8 mouse cellular contexts compared by ENCODE assay signal in the genomic region with DNA sequence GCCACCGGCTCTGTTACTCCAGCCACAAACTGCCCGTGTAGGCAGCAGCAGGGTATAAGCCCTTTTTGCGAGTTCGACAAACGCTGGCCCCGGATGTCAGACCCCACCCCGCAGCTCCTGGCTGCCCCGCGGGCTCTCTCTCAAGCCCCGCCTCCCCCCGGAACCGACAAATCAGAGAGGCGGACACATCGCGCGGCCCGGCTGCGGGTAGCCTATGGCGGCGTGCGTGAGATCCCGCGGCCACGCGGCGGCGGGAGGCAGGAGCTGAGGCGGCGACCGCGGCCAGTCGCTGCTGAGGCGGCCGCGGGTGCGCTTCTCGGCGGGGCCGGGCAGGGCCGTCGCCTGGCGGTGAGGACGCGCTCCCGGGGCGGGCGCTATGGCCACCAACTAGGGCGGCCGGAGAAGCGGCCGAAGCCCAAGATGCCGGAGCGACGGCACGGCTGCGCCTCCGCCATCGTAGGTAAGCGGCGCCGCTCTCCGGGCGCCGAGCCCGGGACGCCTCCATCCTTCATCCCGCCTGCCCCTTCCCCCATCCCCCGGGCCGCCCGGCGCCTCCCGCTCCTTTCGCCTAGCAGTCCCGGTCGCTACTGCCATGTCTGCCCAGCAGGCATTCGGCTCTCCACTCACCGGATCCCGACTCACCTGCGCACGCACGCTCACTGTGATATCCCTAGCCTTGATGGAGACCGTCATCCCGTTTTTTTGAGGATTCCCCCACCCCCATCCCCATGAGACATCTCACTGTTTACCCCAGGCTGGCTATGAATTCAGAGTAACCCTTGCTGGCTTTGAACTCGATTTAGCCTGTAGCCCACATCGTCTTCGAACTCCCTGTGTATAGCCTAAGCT. TPM values are rescaled to one million over a fixed set of nuclear protein-coding genes. Genes with fewer than 3 reads are reported as not detected.
DNase-seq lines count a peak whose midpoint lies in the region; ATAC-seq and TF ChIP-seq lines count a peak whose summit lies in the region.

No protein-coding gene starts in this region.

- TF ChIP-seq POLR2A in embryonic fibroblast, embryonic 13.5 days (IDR thresholded peaks at IDR 0.05; ENCODE audit: low read depth, low read length): peak; percentile 87

- peak overlapping the region; percentile 32; the same call in 1 of the 2 replicates for H3K27ac ChIP-seq in embryonic fibroblast, embryonic 13.5 days (ENCODE audit: insufficient read depth, low read length)
- peak overlapping the region; percentile 35; the same call in 1 of the 2 replicates for H3K27ac ChIP-seq in heart, embryonic 11.5 days (ENCODE audit: low read depth, low read length)
- peak overlapping the region; percentile 71 for H3K27ac ChIP-seq in kidney, embryonic 15.5 days
- H3K27ac ChIP-seq in limb, embryonic 15.5 days: peak overlapping the region; percentile 77
- peak overlapping the region; percentile 82 for H3K27ac ChIP-seq in midbrain, postnatal 0 days (ENCODE audit: low read depth, low read length)

- peaks cover 21% of the 10 kb centered on the region for H3K27me3 ChIP-seq in heart, embryonic 11.5 days (ENCODE audit: control insufficient read depth, insufficient read depth, low read length)
- H3K27me3 ChIP-seq in kidney, embryonic 15.5 days: no peaks in the 10 kb centered on the region
- H3K27me3 ChIP-seq in limb, embryonic 15.5 days: no peaks in the 10 kb centered on the region
- no peaks in the 10 kb centered on the region for H3K27me3 ChIP-seq in midbrain, postnatal 0 days (ENCODE audit: insufficient read depth, low read length)

- peak overlapping the region; percentile 89 for H3K4me2 ChIP-seq in heart, embryonic 11.5 days
- H3K4me2 ChIP-seq in kidney, embryonic 15.5 days: peak overlapping the region; percentile 93
- H3K4me2 ChIP-seq in limb, embryonic 15.5 days: peak overlapping the region; percentile 68
- H3K4me2 ChIP-seq in midbrain, postnatal 0 days (ENCODE audit: low read depth, low read length, poor library complexity, severe bottlenecking): peak overlapping the region; percentile 73

- TF ChIP-seq CTCF in embryonic fibroblast, embryonic 13.5 days (IDR thresholded peaks at IDR 0.05; ENCODE audit: borderline replicate concordance, insufficient read depth, low read length): no peak
- TF ChIP-seq CTCF in midbrain, postnatal 0 days (IDR thresholded peaks at IDR 0.05): peak; percentile 13; the same call in 1 of the 2 replicates

- H3K4me1 ChIP-seq in embryonic fibroblast, embryonic 13.5 days (ENCODE audit: control insufficient read depth, insufficient read depth, low read length): 0 out of 2 replicates have a peak, but pooled peaks cover 3% of the 10 kb centered on the region
- H3K4me1 ChIP-seq in heart, embryonic 11.5 days (ENCODE audit: control insufficient read depth, insufficient read depth, low read length): 0 out of 2 replicates have a peak, but pooled peaks cover 3% of the 10 kb centered on the region
- H3K4me1 ChIP-seq in kidney, embryonic 15.5 days: peaks cover 21% of the 10 kb centered on the region
- peaks cover 39% of the 10 kb centered on the region for H3K4me1 ChIP-seq in limb, embryonic 15.5 days
- H3K4me1 ChIP-seq in midbrain, postnatal 0 days (ENCODE audit: insufficient read depth, low read length): no peaks in the 10 kb centered on the region

- ATAC-seq in heart, embryonic 11.5 days (replicated peaks; ENCODE audit: insufficient number of reproducible peaks, low FRiP score, low TSS enrichment): peak; percentile 94
- ATAC-seq in kidney, embryonic 15.5 days (replicated peaks; ENCODE audit: low FRiP score): peak; percentile 98
- ATAC-seq in limb, embryonic 15.5 days (ENCODE audit: insufficient number of reproducible peaks, low FRiP score, low TSS enrichment, low read depth): peak; percentile 93
- peak; percentile 97 for ATAC-seq in midbrain, postnatal 0 days (ENCODE audit: low FRiP score)

- WGBS in heart, embryonic 11.5 days (ENCODE audit: insufficient replicate concordance): 2% methylated on average over 71 of the region's 86 CpGs
- WGBS in kidney, embryonic 15.5 days: under 1% methylated on average over 78 of the region's 86 CpGs
- WGBS in limb, embryonic 15.5 days: 1% methylated on average over 77 of the region's 86 CpGs
- 1% methylated on average over 66 of the region's 86 CpGs for WGBS in midbrain, postnatal 0 days

- no peaks in the 10 kb centered on the region for H3K36me3 ChIP-seq in heart, embryonic 11.5 days (ENCODE audit: control insufficient read depth, insufficient read depth, low read length)
- peaks cover 3% of the 10 kb centered on the region; the same call in 1 of the 2 replicates for H3K36me3 ChIP-seq in kidney, embryonic 15.5 days
- peaks cover 7% of the 10 kb centered on the region; the same call in 1 of the 2 replicates for H3K36me3 ChIP-seq in limb, embryonic 15.5 days
- H3K36me3 ChIP-seq in midbrain, postnatal 0 days (ENCODE audit: insufficient read depth, low read length): no peaks in the 10 kb centered on the region

- H3K9ac ChIP-seq in heart, embryonic 11.5 days (ENCODE audit: low read depth, low read length): peak overlapping the region; percentile 87
- peak overlapping the region; percentile 90 for H3K9ac ChIP-seq in kidney, embryonic 15.5 days
- peak overlapping the region; percentile 71 for H3K9ac ChIP-seq in limb, embryonic 15.5 days
- H3K9ac ChIP-seq in midbrain, postnatal 0 days (replicated peaks; ENCODE audit: low read length, poor library complexity, severe bottlenecking): peak overlapping the region; percentile 88

- H3K9me3 ChIP-seq in heart, embryonic 11.5 days (replicated peaks; ENCODE audit: control insufficient read depth, low read length): 0 out of 2 replicates have a peak, but pooled peaks cover 3% of the 10 kb centered on the region
- H3K9me3 ChIP-seq in kidney, embryonic 15.5 days (replicated peaks): no peaks in the 10 kb centered on the region
- H3K9me3 ChIP-seq in limb, embryonic 15.5 days: no peaks in the 10 kb centered on the region
- H3K9me3 ChIP-seq in midbrain, postnatal 0 days (ENCODE audit: low read length): no peaks in the 10 kb centered on the region

- peak overlapping the region; percentile 78 for H3K4me3 ChIP-seq in embryonic fibroblast, embryonic 13.5 days (ENCODE audit: insufficient read depth, low read length)
- peak overlapping the region; percentile 69 for H3K4me3 ChIP-seq in heart, embryonic 11.5 days (ENCODE audit: low read depth, low read length)
- peak overlapping the region; percentile 81 for H3K4me3 ChIP-seq in kidney, embryonic 15.5 days (replicated peaks)
- peak overlapping the region; percentile 66 for H3K4me3 ChIP-seq in limb, embryonic 15.5 days
- peak overlapping the region; percentile 79 for H3K4me3 ChIP-seq in midbrain, postnatal 0 days (ENCODE audit: low read depth, low read length)

- peak; percentile 95 for DNase-seq in A20 (ENCODE audit: low read depth, low spot score)
- peak; percentile 95 for DNase-seq in brain, adult 2 months (ENCODE audit: low read depth, low spot score)
- DNase-seq in midbrain, postnatal 0 days (ENCODE audit: low spot score): peak; percentile 93
- peak; percentile 93 to 94 for DNase-seq in spleen, postnatal 10 days (ENCODE audit: low spot score in 2 of 2)

RNA-seq across cellular contexts. Expression of a gene that starts 6.3 kb away (rescaled TPM):
- polyA plus RNA-seq in embryonic fibroblast, embryonic 13.5 days (2011; ENCODE audit: insufficient read length, low read depth, missing spikeins): 34.0 and 44.9 TPM in 2 replicates
- 28.1 and 28.8 TPM in 2 replicates for polyA plus RNA-seq in heart, embryonic 11.5 days (2014; fragmentation: Nextera tagmentation; extraction: Ambion mirVana)
- polyA plus RNA-seq in kidney, embryonic 15.5 days (2015; fragmentation: Nextera tagmentation; extraction: Ambion mirVana): 67.7 and 72.5 TPM in 2 replicates
- polyA plus RNA-seq in limb, embryonic 15.5 days (2015; fragmentation: Nextera tagmentation; extraction: Ambion mirVana): 119 and 123 TPM in 2 replicates
- 37.1 and 46.5 TPM in 2 replicates for total RNA-seq in midbrain, postnatal 0 days (2014; rRNA removed)
- polyA plus RNA-seq in midbrain, postnatal 0 days (2015; fragmentation: Nextera tagmentation; extraction: Ambion mirVana): 50.0 TPM in 2 replicates

RNA-seq across cellular contexts. Expression of a gene that starts 50.3 kb away (rescaled TPM):
- polyA plus RNA-seq in embryonic fibroblast, embryonic 13.5 days (2011; ENCODE audit: insufficient read length, low read depth, missing spikeins): 30.8 and 36.5 TPM in 2 replicates
- 21.0 and 22.1 TPM in 2 replicates for polyA plus RNA-seq in heart, embryonic 11.5 days (2014; fragmentation: Nextera tagmentation; extraction: Ambion mirVana)
- polyA plus RNA-seq in kidney, embryonic 15.5 days (2015; fragmentation: Nextera tagmentation; extraction: Ambion mirVana): 39.0 and 40.6 TPM in 2 replicates
- 35.8 and 38.3 TPM in 2 replicates for polyA plus RNA-seq in limb, embryonic 15.5 days (2015; fragmentation: Nextera tagmentation; extraction: Ambion mirVana)
- total RNA-seq in midbrain, postnatal 0 days (2014; rRNA removed): 54.0 and 63.3 TPM in 2 replicates
- polyA plus RNA-seq in midbrain, postnatal 0 days (2015; fragmentation: Nextera tagmentation; extraction: Ambion mirVana): 86.8 and 90.9 TPM in 2 replicates

RNA-seq across cellular contexts. Expression of a gene that starts 50.4 kb away (rescaled TPM):
- 32.6 and 41.4 TPM in 2 replicates for polyA plus RNA-seq in embryonic fibroblast, embryonic 13.5 days (2011; ENCODE audit: insufficient read length, low read depth, missing spikeins)
- 18.2 and 18.6 TPM in 2 replicates for polyA plus RNA-seq in heart, embryonic 11.5 days (2014; fragmentation: Nextera tagmentation; extraction: Ambion mirVana)
- 49.9 and 50.6 TPM in 2 replicates for polyA plus RNA-seq in kidney, embryonic 15.5 days (2015; fragmentation: Nextera tagmentation; extraction: Ambion mirVana)
- 27.7 and 29.0 TPM in 2 replicates for polyA plus RNA-seq in limb, embryonic 15.5 days (2015; fragmentation: Nextera tagmentation; extraction: Ambion mirVana)
- total RNA-seq in midbrain, postnatal 0 days (2014; rRNA removed): 34.0 and 39.1 TPM in 2 replicates
- polyA plus RNA-seq in midbrain, postnatal 0 days (2015; fragmentation: Nextera tagmentation; extraction: Ambion mirVana): 52.8 and 54.0 TPM in 2 replicates

Comparison
In these comparisons a context has a peak if more than half of its experiments do, and no peak if none do; other contexts are left out.
1. Peak in every context shown above with its lines: DNase-seq, ATAC-seq, H3K4me3 ChIP-seq and H3K27ac ChIP-seq.
2. H3K27ac ChIP-seq: peak in every context shown above with its lines; median percentile 82 in midbrain, postnatal 0 days; 77 in limb, embryonic 15.5 days; 71 in kidney, embryonic 15.5 days; 35 in heart, embryonic 11.5 days; 32 in embryonic fibroblast, embryonic 13.5 days.